Mouse (Mus musculus): Measurements from ENCODE around the gene Mpzl2. TPM values are rescaled to one million over a fixed set of nuclear protein-coding genes. Genes with fewer than 3 reads are reported as not detected.
A peak's percentile ranks its signal among the peaks of the same experiment; 100 is the strongest.

The Mpzl2 gene
- polyA plus RNA-seq, 1 experiment from 2014 or later, result 38.1 TPM

- Histone ChIP-seq H3K9ac (ENCODE audit: low read length) (no peak overlapping the region), H3K27ac (replicated peaks) (no peak overlapping the region), H3K4me3 (ENCODE audit: low read depth, low read length) (no peak overlapping the region), H3K36me3 (ENCODE audit: control insufficient read depth, insufficient read depth, low read length) (no peaks in the 10 kb centered on the region), H3K27me3 (ENCODE audit: control insufficient read depth, insufficient read depth, low read length) (no peaks in the 10 kb centered on the region), H3K9me3 (ENCODE audit: control insufficient read depth, low read length) (no peaks in the 10 kb centered on the region), H3K4me2 (replicated peaks; ENCODE audit: low read depth) (no peak overlapping the region), H3K4me1 (replicated peaks; ENCODE audit: control insufficient read depth, insufficient read depth) (no peaks in the 10 kb centered on the region; the same call in 1 of the 2 replicates)
- ATAC-seq (ENCODE audit: low FRiP score, low TSS enrichment) (no peak), DNase-seq (ENCODE audit: low spot score) (no peak)
- peak; percentile 48 for TF ChIP-seq CTCF (IDR thresholded peaks at IDR 0.05; ENCODE audit: low read depth)
- no peak for TF ChIP-seq EP300 (optimal IDR thresholded peaks at IDR 0.05)
- WGBS, result 78% methylated on average over 3 of the region's 3 CpGs
Observed at GRCm38 (mm10) chr9:45090811-45091210, 51.2 kb downstream of the Mpzl2 start.

- Histone ChIP-seq H3K9ac (ENCODE audit: low read length) (no peak overlapping the region), H3K4me2 (replicated peaks; ENCODE audit: low read depth) (no peak overlapping the region), H3K4me1 (replicated peaks; ENCODE audit: control insufficient read depth, insufficient read depth) (no peaks in the 10 kb centered on the region; the same call in 1 of the 2 replicates), H3K27me3 (ENCODE audit: control insufficient read depth, insufficient read depth, low read length) (no peaks in the 10 kb centered on the region), H3K4me3 (ENCODE audit: low read depth, low read length) (no peak overlapping the region), H3K36me3 (ENCODE audit: control insufficient read depth, insufficient read depth, low read length) (no peaks in the 10 kb centered on the region), H3K9me3 (ENCODE audit: control insufficient read depth, low read length) (no peaks in the 10 kb centered on the region), H3K27ac (replicated peaks) (peak overlapping the region; percentile 40; the same call in 1 of the 2 replicates)
- DNase-seq (ENCODE audit: low spot score) (no peak), ATAC-seq (ENCODE audit: low FRiP score, low TSS enrichment) (no peak)
- WGBS, result 41% methylated on average over 4 of the region's 4 CpGs
- TF ChIP-seq EP300 (optimal IDR thresholded peaks at IDR 0.05), result no peak
- TF ChIP-seq CTCF (IDR thresholded peaks at IDR 0.05; ENCODE audit: low read depth), result no peak
Observed at GRCm38 (mm10) chr9:45092641-45093040, 53.0 kb downstream of the Mpzl2 start.

DNA sequence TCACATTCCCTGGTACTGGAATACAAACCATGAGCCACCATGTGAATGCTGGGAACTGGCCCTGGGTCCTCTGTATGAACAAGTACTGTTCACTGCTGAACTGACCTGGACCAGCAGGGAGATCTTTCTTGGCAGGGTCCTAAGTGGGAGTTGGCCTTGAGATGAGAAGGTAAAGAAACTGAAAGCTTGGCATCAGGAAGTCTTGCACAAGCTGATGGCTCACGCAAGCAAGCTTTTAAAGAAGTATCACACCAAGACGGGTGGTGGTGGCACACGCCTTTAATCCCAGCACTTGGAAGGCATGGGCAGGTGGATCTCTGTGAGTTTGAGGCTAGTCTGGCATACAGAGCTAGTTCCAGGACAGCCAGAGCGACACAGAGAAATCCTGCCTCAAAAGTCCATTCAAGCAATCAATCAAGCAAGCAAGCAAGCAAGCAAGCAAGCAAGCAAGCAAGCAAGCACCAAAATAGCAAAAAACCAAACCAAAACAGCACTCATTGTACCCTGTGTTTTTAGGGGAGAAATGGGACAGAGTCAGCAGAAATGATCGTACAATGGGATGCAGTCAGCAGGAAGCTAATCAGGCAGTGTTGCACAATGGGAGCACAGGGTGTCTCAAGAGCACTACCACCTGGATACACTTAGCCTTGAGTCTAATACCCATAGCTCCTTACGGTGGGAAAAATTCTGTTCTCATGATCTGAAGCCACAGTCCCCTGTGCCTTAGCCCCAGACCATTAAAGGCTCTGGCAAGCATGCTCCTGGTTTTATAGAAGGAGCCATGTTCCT is 55.7 kb downstream of the Mpzl2 start:
- H3K4me1 ChIP-seq (replicated peaks; ENCODE audit: control insufficient read depth, insufficient read depth), result no peaks in the 10 kb centered on the region; the same call in 1 of the 2 replicates
- no peak overlapping the region for H3K9ac ChIP-seq (ENCODE audit: low read length)
- ATAC-seq (ENCODE audit: low FRiP score, low TSS enrichment) (no peak), DNase-seq (ENCODE audit: low spot score) (no peak)
- no peaks in the 10 kb centered on the region for H3K36me3 ChIP-seq (ENCODE audit: control insufficient read depth, insufficient read depth, low read length)
- TF ChIP-seq CTCF (IDR thresholded peaks at IDR 0.05; ENCODE audit: low read depth) (no peak), EP300 (optimal IDR thresholded peaks at IDR 0.05) (no peak)
- 71% methylated on average over 6 of the region's 6 CpGs for WGBS
- no peak overlapping the region for H3K4me2 ChIP-seq (replicated peaks; ENCODE audit: low read depth)
- no peaks in the 10 kb centered on the region for H3K9me3 ChIP-seq (ENCODE audit: control insufficient read depth, low read length)
- no peaks in the 10 kb centered on the region for H3K27me3 ChIP-seq (ENCODE audit: control insufficient read depth, insufficient read depth, low read length)
- H3K4me3 ChIP-seq (ENCODE audit: low read depth, low read length), result no peak overlapping the region
- no peak overlapping the region for H3K27ac ChIP-seq (replicated peaks)

- no peaks in the 10 kb centered on the region for H3K27me3 ChIP-seq (ENCODE audit: control insufficient read depth, insufficient read depth, low read length)
- TF ChIP-seq EP300 (optimal IDR thresholded peaks at IDR 0.05), result no peak
- no peak for TF ChIP-seq CTCF (IDR thresholded peaks at IDR 0.05; ENCODE audit: low read depth)
- H3K4me1 ChIP-seq (replicated peaks; ENCODE audit: control insufficient read depth, insufficient read depth), result no peaks in the 10 kb centered on the region
- WGBS, result 84% methylated on average over 5 of the region's 5 CpGs
- H3K4me2 ChIP-seq (replicated peaks; ENCODE audit: low read depth), result no peak overlapping the region
- no peaks in the 10 kb centered on the region for H3K36me3 ChIP-seq (ENCODE audit: control insufficient read depth, insufficient read depth, low read length)
- ATAC-seq (ENCODE audit: low FRiP score, low TSS enrichment) (no peak), DNase-seq (ENCODE audit: low spot score) (no peak)
- H3K9ac ChIP-seq (ENCODE audit: low read length), result no peak overlapping the region
- H3K4me3 ChIP-seq (ENCODE audit: low read depth, low read length), result no peak overlapping the region
- H3K9me3 ChIP-seq (ENCODE audit: control insufficient read depth, low read length), result no peaks in the 10 kb centered on the region
- no peak overlapping the region for H3K27ac ChIP-seq (replicated peaks)
Observed at GRCm38 (mm10) chr9:45097877-45098276, 58.3 kb downstream of the Mpzl2 start.

DNA sequence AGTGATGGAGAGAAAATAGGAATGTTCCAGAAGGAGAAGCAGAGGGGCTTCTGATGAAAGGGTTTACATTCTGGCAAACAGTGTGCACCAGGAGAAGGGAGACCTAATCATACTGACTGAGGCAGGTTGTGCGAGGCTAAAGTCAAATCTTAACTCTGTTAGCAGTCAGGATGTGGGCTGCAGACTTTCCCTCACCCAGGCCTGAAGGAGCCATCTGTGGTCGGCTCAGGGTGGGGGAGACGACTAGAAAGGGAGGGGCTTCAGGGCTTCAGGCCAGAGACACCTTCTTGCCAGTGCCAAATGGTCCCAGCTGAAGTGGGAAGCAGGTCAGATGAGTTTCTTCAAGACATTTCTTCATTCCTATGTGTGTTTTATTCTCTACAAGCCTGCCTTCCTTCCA is 58.8 kb downstream of the Mpzl2 start:
- no peak for TF ChIP-seq EP300 (optimal IDR thresholded peaks at IDR 0.05)
- no peak for TF ChIP-seq CTCF (IDR thresholded peaks at IDR 0.05; ENCODE audit: low read depth)

DNA sequence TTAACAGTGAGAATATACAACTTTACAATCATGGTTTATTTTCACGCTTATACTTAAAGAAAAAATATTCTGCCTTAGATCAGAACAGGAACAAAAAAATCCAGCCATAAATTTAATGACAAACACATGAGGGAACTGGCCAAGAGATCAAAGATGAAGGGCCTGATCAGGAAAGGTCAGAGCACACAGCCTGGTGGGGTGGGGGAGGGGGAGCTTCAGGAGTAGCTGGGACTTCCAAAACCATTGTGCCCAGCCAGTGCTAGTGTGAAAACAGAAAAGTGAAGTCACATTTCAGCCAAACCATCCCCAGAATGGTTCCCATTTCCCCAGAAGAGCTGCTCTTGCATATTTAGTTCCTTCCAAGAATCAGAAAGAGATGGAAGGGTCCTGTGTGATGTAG is 62.9 kb downstream of the Mpzl2 start:
- Histone ChIP-seq H3K27me3 (ENCODE audit: control insufficient read depth, insufficient read depth, low read length) (no peaks in the 10 kb centered on the region), H3K9ac (ENCODE audit: low read length) (no peak overlapping the region), H3K4me1 (replicated peaks; ENCODE audit: control insufficient read depth, insufficient read depth) (no peaks in the 10 kb centered on the region), H3K4me3 (ENCODE audit: low read depth, low read length) (no peak overlapping the region), H3K4me2 (replicated peaks; ENCODE audit: low read depth) (no peak overlapping the region), H3K36me3 (ENCODE audit: control insufficient read depth, insufficient read depth, low read length) (no peaks in the 10 kb centered on the region), H3K27ac (replicated peaks) (no peak overlapping the region), H3K9me3 (ENCODE audit: control insufficient read depth, low read length) (no peaks in the 10 kb centered on the region)
- ATAC-seq (ENCODE audit: low FRiP score, low TSS enrichment) (no peak), DNase-seq (ENCODE audit: low spot score) (no peak)
- WGBS, result 76% methylated on average over 1 of the region's 1 CpGs
- TF ChIP-seq CTCF (IDR thresholded peaks at IDR 0.05; ENCODE audit: low read depth), result no peak
- TF ChIP-seq EP300 (optimal IDR thresholded peaks at IDR 0.05), result no peak

More for the DNA sequence above, 58.8 kb downstream of the Mpzl2 start:
- no peaks in the 10 kb centered on the region for H3K4me1 ChIP-seq (replicated peaks; ENCODE audit: control insufficient read depth, insufficient read depth)
- H3K27me3 ChIP-seq (ENCODE audit: control insufficient read depth, insufficient read depth, low read length), result no peaks in the 10 kb centered on the region
- H3K9ac ChIP-seq (ENCODE audit: low read length), result no peak overlapping the region
- ATAC-seq (ENCODE audit: low FRiP score, low TSS enrichment), result no peak
- H3K4me3 ChIP-seq (ENCODE audit: low read depth, low read length), result no peak overlapping the region
- no peaks in the 10 kb centered on the region for H3K9me3 ChIP-seq (ENCODE audit: control insufficient read depth, low read length)
- H3K27ac ChIP-seq (replicated peaks), result 0 out of 2 replicates have a peak overlapping the region, but pooled peaks have one; percentile 24
- no peak for DNase-seq (ENCODE audit: low spot score)
- no peak overlapping the region for H3K4me2 ChIP-seq (replicated peaks; ENCODE audit: low read depth)
- WGBS, result 36% methylated on average over 3 of the region's 3 CpGs
- no peaks in the 10 kb centered on the region for H3K36me3 ChIP-seq (ENCODE audit: control insufficient read depth, insufficient read depth, low read length)
